Mouse (Mus musculus) T-cell, adult 66 days (primary cell): Measurements from ENCODE around the gene Map7d3. TPM values are rescaled to one million over a fixed set of nuclear protein-coding genes. Genes with fewer than 3 reads are reported as not detected.

Source experiments
- total RNA-seq, 2 experiments: library from RNA; stranded (reverse); gene quantifications; 3 replicates in 1 of 2; 4 replicates in 1 of 2; pipeline ENCODE4 v1.2.4; 2023

The Map7d3 gene
- 1 to 10 TPM in 1 of 2 experiments, under 1 TPM in 1; 0.27 to 1.4 TPM for total RNA-seq

GRCm38 (mm10) chrX:56821765-56822603 lies at the start of gene Map7d3:
Gene Map7d3 (minus strand): TSS chrX:56822326.

DNA sequence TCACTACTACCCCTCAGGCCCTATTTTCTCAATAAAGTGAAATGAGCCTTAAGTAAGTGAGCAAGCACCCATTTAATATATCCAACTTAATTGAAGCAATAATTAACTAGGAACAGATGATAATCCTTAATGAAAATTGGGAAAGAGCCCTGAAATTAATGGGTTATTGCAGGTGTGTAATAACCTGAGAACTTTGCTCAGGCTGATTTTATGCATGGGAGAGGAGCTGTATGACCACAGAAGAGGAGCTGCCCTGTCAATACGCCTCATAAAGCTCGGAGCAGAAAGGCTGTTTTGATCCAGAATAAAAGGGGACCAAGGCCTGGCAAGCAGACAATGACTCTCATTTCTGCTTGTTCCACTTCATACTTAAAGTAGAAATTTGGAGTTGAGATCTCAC lies 47.7 kb upstream of the Map7d3 start, which contains the start of gene Adgrg4:
Gene Adgrg4 (plus strand): TSS at position 301 of the 400 bp plus-strand sequence.

Other genes starting within 250 kb of the Map7d3 start
- 10 to 100 TPM; 11.3 to 11.4 TPM for gene Mmgt1, start 224.3 kb downstream of the Map7d3 start, total RNA-seq
- gene Slc9a6, start 212.6 kb downstream of the Map7d3 start, total RNA-seq = 10 to 100 TPM; 14.3 to 15.9 TPM
- not detected for gene Fhl1, start 90.5 kb downstream of the Map7d3 start, total RNA-seq
- gene Adgrg4, start 47.8 kb upstream of the Map7d3 start, total RNA-seq = not detected
- not detected for gene Brs3, start 220.7 kb upstream of the Map7d3 start, total RNA-seq
- gene Htatsf1, start 231.3 kb upstream of the Map7d3 start, total RNA-seq = 10 to 100 TPM; 42.7 to 54.6 TPM